Mouse (Mus musculus): ENCODE results near the gene Fuca1.

Gene Fuca1

GRCm38 (mm10) chr4:135920304-135921241, at the start of gene Fuca1:
Fuca1 (plus strand) TSS chr4:135920735.
- peak; percentile 96 to 97 for DNase-seq (ENCODE audit: low spot score in 2 of 2)

- DNase-seq (ENCODE audit: low spot score in 2 of 2): no peak
Observed at GRCm38 (mm10) chr4:135872015-135872414, 48.5 kb upstream of the Fuca1 start.

- DNase-seq (ENCODE audit: low spot score in 2 of 2): no peak
Observed at GRCm38 (mm10) chr4:135872589-135873391, 47.7 kb upstream of the Fuca1 start.

- DNase-seq (ENCODE audit: low spot score in 2 of 2): peak; percentile 90 to 91
Observed at GRCm38 (mm10) chr4:135873526-135874202, 46.9 kb upstream of the Fuca1 start, which contains the start of gene Pnrc2. Pnrc2 (minus strand) TSS chr4:135873850.

- DNase-seq (ENCODE audit: low spot score in 2 of 2): peak; percentile 42 to 45
Observed at GRCm38 (mm10) chr4:135874564-135875535, 45.7 kb upstream of the Fuca1 start.

- peak; percentile 46 to 47 for DNase-seq (ENCODE audit: low spot score in 2 of 2)
Observed at GRCm38 (mm10) chr4:135875546-135875945, 45.0 kb upstream of the Fuca1 start.

- peak; percentile 78 to 84 for DNase-seq (ENCODE audit: low spot score in 2 of 2)
Observed at GRCm38 (mm10) chr4:135875991-135876582, 44.4 kb upstream of the Fuca1 start.

GRCm38 (mm10) chr4:135876583-135877020, 43.9 kb upstream of the Fuca1 start:
- DNase-seq (ENCODE audit: low spot score in 2 of 2): peak; percentile 94 to 96

GRCm38 (mm10) chr4:135877742-135878141, 42.8 kb upstream of the Fuca1 start:
- no peak for DNase-seq (ENCODE audit: low spot score in 2 of 2)

GRCm38 (mm10) chr4:135879021-135879420, 41.5 kb upstream of the Fuca1 start:
- no peak for DNase-seq (ENCODE audit: low spot score in 2 of 2)

GRCm38 (mm10) chr4:135880018-135880417, 40.5 kb upstream of the Fuca1 start:
- DNase-seq (ENCODE audit: low spot score in 2 of 2): no peak

GRCm38 (mm10) chr4:135880576-135880975, 40.0 kb upstream of the Fuca1 start:
- DNase-seq (ENCODE audit: low spot score in 2 of 2): no peak

GRCm38 (mm10) chr4:135882023-135882422, 38.5 kb upstream of the Fuca1 start:
- no peak for DNase-seq (ENCODE audit: low spot score in 2 of 2)

GRCm38 (mm10) chr4:135883401-135883851, 37.1 kb upstream of the Fuca1 start:
- no peak for DNase-seq (ENCODE audit: low spot score in 2 of 2)

- no peak for DNase-seq (ENCODE audit: low spot score in 2 of 2)
Observed at GRCm38 (mm10) chr4:135883881-135884516, 36.5 kb upstream of the Fuca1 start.

GRCm38 (mm10) chr4:135884531-135884930, 36.0 kb upstream of the Fuca1 start:
- no peak for DNase-seq (ENCODE audit: low spot score in 2 of 2)

GRCm38 (mm10) chr4:135885676-135886075, 34.9 kb upstream of the Fuca1 start:
- no peak for DNase-seq (ENCODE audit: low spot score in 2 of 2)

- no peak for DNase-seq (ENCODE audit: low spot score in 2 of 2)
Observed at GRCm38 (mm10) chr4:135886184-135886583, 34.4 kb upstream of the Fuca1 start.

GRCm38 (mm10) chr4:135888448-135889057, 32.0 kb upstream of the Fuca1 start:
- DNase-seq (ENCODE audit: low spot score in 2 of 2): no peak
